Mouse (Mus musculus) hindbrain, embryonic 12.5 days (tissue): ENCODE measurements around the gene Wnt5b. TPM values are rescaled to one million over a fixed set of nuclear protein-coding genes. Genes with fewer than 3 reads are reported as not detected.

Experiments used
- ATAC-seq: fragments of 200-750 bp; cut with Nextera tagmentation; 2 replicates; pipeline ENCODE4 v1.8.0; 2017; ENCODE audit warnings: moderate TSS enrichment; ENCODE audit not compliant: low FRiP score
- H3K27ac ChIP-seq: fragments of 300-500 bp; sonication (generic); 2 replicates; pipeline ENCODE4 v1.5.1; 2016; ENCODE audit warnings: mild to moderate bottlenecking
- H3K27me3 ChIP-seq: fragments of 300-500 bp; sonication (generic); 2 replicates; pipeline ENCODE4 v1.6.1; 2016; ENCODE audit warnings: mild to moderate bottlenecking
- H3K36me3 ChIP-seq: fragments of 300-500 bp; sonication (generic); 2 replicates; pipeline ENCODE4 v1.6.1; 2016; ENCODE audit warnings: mild to moderate bottlenecking
- H3K4me1 ChIP-seq: fragments of 300-500 bp; sonication (generic); 2 replicates; pipeline ENCODE4 v1.6.1; 2016
- H3K4me2 ChIP-seq: fragments of 300-500 bp; sonication (generic); replicated peaks from 2 replicates; pipeline ENCODE4 v1.6.1; 2016; ENCODE audit warnings: mild to moderate bottlenecking
- H3K4me3 ChIP-seq: fragments of 300-500 bp; sonication (generic); 2 replicates; pipeline ENCODE4 v1.5.1; 2016; ENCODE audit warnings: mild to moderate bottlenecking
- H3K9ac ChIP-seq: fragments of 300-500 bp; sonication (generic); 2 replicates; pipeline ENCODE4 v1.6.1; 2016; ENCODE audit warnings: mild to moderate bottlenecking, moderate library complexity
- H3K9me3 ChIP-seq: fragments of 300-500 bp; sonication (generic); replicated peaks from 2 replicates; pipeline ENCODE4 v1.6.1; 2016; ENCODE audit warnings: mild to moderate bottlenecking
- WGBS: fragments of 180-500 bp; shearing (Covaris S2); methylation state at CpG from one replicate; pipeline ENCODE4 v1.1.7; 2016; 5-methylcytosine and 5-hydroxymethylcytosine counted together
- polyA plus RNA-seq: library from polyadenylated mRNA; unstranded; fragments of >200 nt; fragmentation: Nextera tagmentation; extraction: Ambion mirVana; gene quantifications from 2 replicates; pipeline ENCODE4 v1.2.1, GENCODE M21; 2016

The Wnt5b gene
- polyA plus RNA-seq, 1 experiment from 2014 or later: 9.9 TPM

DNA sequence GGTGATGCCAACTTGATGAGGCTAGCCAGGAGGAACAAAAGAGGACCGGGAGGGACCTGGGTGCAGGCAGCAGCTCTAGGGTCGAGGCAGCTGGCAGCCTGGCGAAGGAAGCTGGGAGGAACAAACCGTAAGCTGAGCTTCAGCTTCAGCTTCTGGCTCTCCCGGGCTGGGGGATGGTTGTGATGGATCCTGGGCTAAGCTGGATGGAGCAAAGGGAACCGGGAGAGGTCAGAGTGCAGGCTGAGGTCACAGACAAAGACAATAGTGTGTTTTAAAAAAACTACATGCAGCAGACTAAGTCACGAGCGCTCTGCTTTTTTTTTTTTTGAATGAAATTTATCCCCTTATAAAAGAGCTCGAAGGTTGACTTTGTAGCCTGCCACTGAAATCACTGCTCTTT is 23.4 kb downstream of the Wnt5b start:
- no peak overlapping the region for H3K4me2 ChIP-seq
- peaks cover 13% of the 10 kb centered on the region for H3K4me1 ChIP-seq
- WGBS: 25% methylated on average over 9 of the region's 9 CpGs
- no peaks in the 10 kb centered on the region for H3K9me3 ChIP-seq
- no peaks in the 10 kb centered on the region for H3K36me3 ChIP-seq
- no peak overlapping the region for H3K27ac ChIP-seq
- H3K9ac ChIP-seq: no peak overlapping the region
- no peaks in the 10 kb centered on the region for H3K27me3 ChIP-seq
- no peak overlapping the region for H3K4me3 ChIP-seq
- ATAC-seq: no peak

- H3K4me3 ChIP-seq: no peak overlapping the region
- H3K9me3 ChIP-seq: no peaks in the 10 kb centered on the region
- H3K27ac ChIP-seq: no peak overlapping the region
- peaks cover 7% of the 10 kb centered on the region for H3K4me1 ChIP-seq
- H3K9ac ChIP-seq: no peak overlapping the region
- no peak for ATAC-seq
- no peaks in the 10 kb centered on the region for H3K27me3 ChIP-seq
- 79% methylated on average over 7 of the region's 7 CpGs for WGBS
- H3K36me3 ChIP-seq: no peaks in the 10 kb centered on the region
- H3K4me2 ChIP-seq: no peak overlapping the region
Measured at GRCm38 (mm10) chr6:119514085-119514484, 30.1 kb downstream of the Wnt5b start.

GRCm38 (mm10) chr6:119513452-119513851 is 30.7 kb downstream of the Wnt5b start:
- Histone ChIP-seq H3K4me1 (peaks cover 7% of the 10 kb centered on the region), H3K36me3 (no peaks in the 10 kb centered on the region), H3K27ac (no peak overlapping the region), H3K9ac (no peak overlapping the region), H3K9me3 (no peaks in the 10 kb centered on the region), H3K4me2 (no peak overlapping the region), H3K27me3 (no peaks in the 10 kb centered on the region), H3K4me3 (no peak overlapping the region)
- ATAC-seq: no peak
- 91% methylated on average over 5 of the region's 5 CpGs for WGBS

GRCm38 (mm10) chr6:119512701-119513100 is 31.4 kb downstream of the Wnt5b start:
- Histone ChIP-seq H3K4me2 (no peak overlapping the region), H3K9me3 (no peaks in the 10 kb centered on the region), H3K9ac (no peak overlapping the region), H3K27me3 (no peaks in the 10 kb centered on the region), H3K36me3 (no peaks in the 10 kb centered on the region), H3K27ac (no peak overlapping the region), H3K4me3 (no peak overlapping the region), H3K4me1 (peaks cover 7% of the 10 kb centered on the region)
- 94% methylated on average over 11 of the region's 11 CpGs for WGBS
- ATAC-seq: no peak

GRCm38 (mm10) chr6:119509437-119510037 is 34.6 kb downstream of the Wnt5b start:
- WGBS: 92% methylated on average over 13 of the region's 13 CpGs
- ATAC-seq: no peak

DNA sequence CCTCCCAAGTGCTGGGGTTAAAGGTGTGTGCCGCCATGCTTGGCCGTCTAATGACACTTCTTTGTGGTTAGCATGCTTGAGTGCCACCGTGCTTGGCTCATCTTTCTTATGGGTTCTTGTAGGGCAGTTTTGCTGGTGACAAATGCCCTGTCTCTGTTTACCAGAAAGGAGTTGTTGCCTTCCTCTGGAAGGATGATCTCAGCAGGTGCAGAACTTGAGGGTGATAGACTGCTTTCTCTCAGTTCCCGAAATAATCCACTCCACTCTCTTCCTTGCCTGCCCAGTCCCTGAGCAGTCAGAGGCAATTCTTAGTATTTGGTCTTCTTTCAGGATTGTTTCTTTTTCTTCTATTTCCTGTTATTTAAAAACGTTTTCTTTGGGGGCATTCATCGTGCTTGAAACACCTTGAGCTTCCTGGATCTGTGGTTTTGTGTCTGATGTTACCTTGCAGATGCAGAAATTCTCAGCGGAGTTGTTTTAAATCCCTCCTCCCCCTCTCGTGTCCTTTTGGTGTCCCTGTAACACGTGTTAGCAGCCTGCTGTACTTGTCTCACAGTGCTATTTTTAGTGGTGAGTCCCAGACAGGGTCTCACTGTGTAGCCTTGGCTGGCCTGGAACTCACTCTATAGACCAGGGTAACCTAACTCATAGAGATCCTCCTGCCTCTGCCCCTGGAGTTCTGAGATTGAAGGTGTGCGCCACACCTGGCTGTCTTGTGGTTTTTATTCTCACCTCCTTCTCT is 35.3 kb downstream of the Wnt5b start:
- Histone ChIP-seq H3K9ac (no peak overlapping the region), H3K9me3 (no peaks in the 10 kb centered on the region), H3K27me3 (no peaks in the 10 kb centered on the region), H3K27ac (no peak overlapping the region), H3K36me3 (no peaks in the 10 kb centered on the region), H3K4me1 (no peaks in the 10 kb centered on the region), H3K4me2 (no peak overlapping the region), H3K4me3 (no peak overlapping the region)
- no peak for ATAC-seq
- WGBS: 81% methylated on average over 10 of the region's 10 CpGs

More at GRCm38 (mm10) chr6:119509437-119510037, 34.6 kb downstream of the Wnt5b start:
- H3K36me3 ChIP-seq: no peaks in the 10 kb centered on the region
- no peaks in the 10 kb centered on the region for H3K9me3 ChIP-seq
- H3K4me3 ChIP-seq: no peak overlapping the region
- H3K4me2 ChIP-seq: no peak overlapping the region
- no peak overlapping the region for H3K9ac ChIP-seq
- peaks cover 6% of the 10 kb centered on the region for H3K4me1 ChIP-seq
- no peaks in the 10 kb centered on the region for H3K27me3 ChIP-seq
- no peak overlapping the region for H3K27ac ChIP-seq

- 90% methylated on average over 6 of the region's 6 CpGs for WGBS
- H3K4me1 ChIP-seq: no peaks in the 10 kb centered on the region
- H3K27ac ChIP-seq: no peak overlapping the region
- H3K4me2 ChIP-seq: no peak overlapping the region
- no peaks in the 10 kb centered on the region for H3K36me3 ChIP-seq
- H3K4me3 ChIP-seq: no peak overlapping the region
- no peaks in the 10 kb centered on the region for H3K9me3 ChIP-seq
- H3K9ac ChIP-seq: no peak overlapping the region
- no peak for ATAC-seq
- H3K27me3 ChIP-seq: no peaks in the 10 kb centered on the region
Measured at GRCm38 (mm10) chr6:119508221-119508620, 35.9 kb downstream of the Wnt5b start.

GRCm38 (mm10) chr6:119505525-119506225 is 38.5 kb downstream of the Wnt5b start:
- ATAC-seq: no peak
- H3K27ac ChIP-seq: no peak overlapping the region
- no peak overlapping the region for H3K4me3 ChIP-seq
- WGBS: 60% methylated on average over 9 of the region's 9 CpGs
- no peak overlapping the region for H3K9ac ChIP-seq
- H3K4me1 ChIP-seq: peaks cover 5% of the 10 kb centered on the region; the same call in 1 of the 2 replicates
- no peaks in the 10 kb centered on the region for H3K27me3 ChIP-seq
- no peak overlapping the region for H3K4me2 ChIP-seq
- no peaks in the 10 kb centered on the region for H3K36me3 ChIP-seq
- H3K9me3 ChIP-seq: no peaks in the 10 kb centered on the region

GRCm38 (mm10) chr6:119504756-119505155 is 39.4 kb downstream of the Wnt5b start:
- WGBS: 81% methylated on average over 8 of the region's 8 CpGs
- no peak for ATAC-seq
- no peaks in the 10 kb centered on the region for H3K27me3 ChIP-seq
- H3K9ac ChIP-seq: no peak overlapping the region
- no peak overlapping the region for H3K27ac ChIP-seq
- no peaks in the 10 kb centered on the region for H3K36me3 ChIP-seq
- H3K4me3 ChIP-seq: no peak overlapping the region
- H3K9me3 ChIP-seq: no peaks in the 10 kb centered on the region
- H3K4me1 ChIP-seq: peaks cover 5% of the 10 kb centered on the region; the same call in 1 of the 2 replicates
- H3K4me2 ChIP-seq: no peak overlapping the region

DNA sequence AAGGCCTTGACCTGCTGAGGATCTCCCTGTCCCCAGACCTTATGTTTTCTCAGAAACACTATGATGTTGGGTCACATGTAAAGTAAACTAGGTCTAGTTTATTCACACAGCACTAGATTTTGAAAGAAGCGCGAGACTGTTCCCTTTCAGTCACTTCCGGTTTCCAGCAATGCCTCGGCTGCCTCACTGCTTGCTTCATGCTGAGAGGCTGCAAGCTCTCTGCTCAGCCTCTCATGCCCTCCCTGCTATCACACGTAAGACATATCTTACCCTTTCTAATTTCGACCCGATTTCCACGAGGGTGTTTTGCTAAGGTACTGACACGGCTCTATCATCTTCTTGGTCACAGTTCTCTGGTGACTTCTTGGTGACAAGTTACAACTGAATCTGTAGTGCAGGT is 42.1 kb downstream of the Wnt5b start:
- no peaks in the 10 kb centered on the region for H3K36me3 ChIP-seq
- peaks cover 10% of the 10 kb centered on the region for H3K4me1 ChIP-seq
- H3K4me3 ChIP-seq: no peak overlapping the region
- no peak overlapping the region for H3K4me2 ChIP-seq
- no peak for ATAC-seq
- H3K9ac ChIP-seq: no peak overlapping the region
- 44% methylated on average over 9 of the region's 9 CpGs for whole genome bisulfite sequencing
- H3K27me3 ChIP-seq: no peaks in the 10 kb centered on the region
- no peak overlapping the region for H3K27ac ChIP-seq
- no peaks in the 10 kb centered on the region for H3K9me3 ChIP-seq

- Histone ChIP-seq H3K4me1 (peaks cover 10% of the 10 kb centered on the region), H3K27ac (no peak overlapping the region)
- 74% methylated on average over 5 of the region's 5 CpGs for WGBS
Measured at GRCm38 (mm10) chr6:119500086-119500485, 44.1 kb downstream of the Wnt5b start.

DNA sequence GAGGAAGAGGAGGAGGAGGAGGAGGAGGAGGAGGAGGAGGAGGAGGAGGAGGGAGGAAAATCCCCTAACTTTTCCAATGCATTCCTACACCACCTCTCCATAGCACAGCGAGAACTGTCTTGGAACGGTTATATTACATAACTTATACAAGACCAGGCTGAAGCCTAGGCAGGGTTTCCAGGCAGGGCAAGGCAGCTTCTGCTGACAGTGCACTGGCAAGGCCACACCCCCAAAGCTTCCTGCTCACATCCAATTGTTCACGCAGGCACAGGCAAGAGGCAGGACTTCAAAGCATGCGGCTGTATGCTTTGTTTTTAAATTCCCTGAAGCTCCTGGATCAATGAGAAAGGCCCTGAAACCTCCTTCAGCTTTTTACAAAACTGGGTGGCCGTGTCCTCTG is 44.9 kb downstream of the Wnt5b start:
- Histone ChIP-seq H3K4me1 (peaks cover 10% of the 10 kb centered on the region), H3K4me2 (no peak overlapping the region), H3K27ac (no peak overlapping the region), H3K9me3 (no peaks in the 10 kb centered on the region), H3K4me3 (no peak overlapping the region), H3K36me3 (no peaks in the 10 kb centered on the region), H3K9ac (no peak overlapping the region), H3K27me3 (no peaks in the 10 kb centered on the region)
- ATAC-seq: no peak
- WGBS: 28% methylated on average over 5 of the region's 5 CpGs

More at GRCm38 (mm10) chr6:119500086-119500485, 44.1 kb downstream of the Wnt5b start:
- H3K4me2 ChIP-seq: no peak overlapping the region
- H3K9me3 ChIP-seq: no peaks in the 10 kb centered on the region
- H3K36me3 ChIP-seq: no peaks in the 10 kb centered on the region
- H3K27me3 ChIP-seq: no peaks in the 10 kb centered on the region
- no peak for ATAC-seq
- H3K4me3 ChIP-seq: no peak overlapping the region
- H3K9ac ChIP-seq: no peak overlapping the region
